25 mouse cellular contexts compared by ENCODE assay signal in the genomic region with DNA sequence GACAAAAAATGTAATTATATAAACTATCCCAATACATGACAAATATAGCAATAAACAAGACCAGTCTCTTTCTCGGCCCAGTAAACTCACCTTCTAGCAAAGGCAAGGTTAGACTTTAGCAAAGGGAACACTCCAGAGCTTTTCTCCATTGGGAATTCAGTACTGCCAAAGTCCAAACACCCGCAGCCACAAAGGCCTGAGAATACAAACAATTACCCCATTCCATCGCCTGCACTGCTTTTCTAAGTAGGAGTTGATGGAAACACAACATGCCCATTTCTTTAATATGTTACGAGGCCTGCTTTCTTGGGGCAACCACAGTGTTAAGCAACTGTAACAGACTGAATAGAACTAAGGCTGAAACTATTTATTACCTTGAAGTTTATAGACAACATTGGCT. TPM values are rescaled to one million over a fixed set of nuclear protein-coding genes. Genes with fewer than 3 reads are reported as not detected.
DNase-seq lines count a peak whose midpoint lies in the region; ATAC-seq lines count a peak whose summit lies in the region.
"Had no signal": no experiment of that assay in that cellular context is flagged by ENCODE, and none has a peak within 500 bp of the region (broad histone marks: within the 10 kb centered on the region; RNA-seq: fewer than 3 reads in every experiment).

No protein-coding gene starts in this region.

- DNase-seq in kidney, adult 18-20 months: peak; percentile 36
- no peak for DNase-seq in kidney, postnatal 10 days
- peak; percentile 42 for DNase-seq in kidney, adult 9 months
- peak; percentile 20 to 46 for DNase-seq in kidney, postnatal 36 days
- DNase-seq in right cerebral cortex, postnatal 10 days (ENCODE audit: low spot score in 2 of 2): no peak
- DNase-seq: adrenal gland, adult 2 months; adrenal gland, postnatal 36 days; cerebellum, adult 18-20 months; cerebellum, adult 9-10 months; cerebellum, postnatal 14 days; forebrain, postnatal 0 days; gastrocnemius, adult 2 months; gastrocnemius, postnatal 14 days; heart, adult 11 months had no signal

- ATAC-seq in kidney, embryonic 15.5 days (replicated peaks; ENCODE audit: low FRiP score): no peak
- ATAC-seq: CD4-positive, CD25-positive, alpha-beta regulatory T cell, adult 4 months; forebrain, embryonic 14.5 days; forebrain, postnatal 0 days had no signal

- H3K9me3 ChIP-seq in kidney, embryonic 15.5 days (replicated peaks): no peaks in the 10 kb centered on the region
- H3K9me3 ChIP-seq: embryonic facial prominence, embryonic 12.5 days; embryonic facial prominence, embryonic 15.5 days; hindbrain, embryonic 12.5 days; hindbrain, embryonic 15.5 days had no signal

- H3K4me2 ChIP-seq in kidney, embryonic 15.5 days: no peak overlapping the region
- H3K4me2 ChIP-seq: embryonic facial prominence, embryonic 12.5 days; embryonic facial prominence, embryonic 15.5 days; heart, embryonic 11.5 days; hindbrain, embryonic 12.5 days; hindbrain, embryonic 15.5 days had no signal

- H3K36me3 ChIP-seq in kidney, embryonic 15.5 days: no peaks in the 10 kb centered on the region
- H3K36me3 ChIP-seq: embryonic facial prominence, embryonic 12.5 days; embryonic facial prominence, embryonic 15.5 days; hindbrain, embryonic 12.5 days; hindbrain, embryonic 15.5 days had no signal

- H3K4me1 ChIP-seq in kidney, embryonic 15.5 days: no peaks in the 10 kb centered on the region
- H3K4me1 ChIP-seq: embryonic facial prominence, embryonic 12.5 days; embryonic facial prominence, embryonic 15.5 days; hindbrain, embryonic 12.5 days; hindbrain, embryonic 15.5 days had no signal

- no peak overlapping the region for H3K4me3 ChIP-seq in kidney, embryonic 15.5 days (replicated peaks)
- H3K4me3 ChIP-seq: embryonic facial prominence, embryonic 12.5 days; embryonic facial prominence, embryonic 15.5 days; gastrocnemius, adult 2 months; hindbrain, embryonic 12.5 days; hindbrain, embryonic 15.5 days had no signal

- no peak overlapping the region for H3K9ac ChIP-seq in kidney, embryonic 15.5 days
- H3K9ac ChIP-seq: embryonic facial prominence, embryonic 12.5 days; embryonic facial prominence, embryonic 15.5 days; forebrain, postnatal 0 days; hindbrain, embryonic 12.5 days; hindbrain, embryonic 15.5 days had no signal

- 85% methylated on average over 4 of the region's 4 CpGs for WGBS in kidney, embryonic 15.5 days

- no peak overlapping the region for H3K27ac ChIP-seq in kidney, embryonic 15.5 days
- H3K27ac ChIP-seq: embryonic facial prominence, embryonic 12.5 days; embryonic facial prominence, embryonic 15.5 days; gastrocnemius, adult 2 months; hindbrain, embryonic 12.5 days; hindbrain, embryonic 15.5 days had no signal

- no peaks in the 10 kb centered on the region for H3K27me3 ChIP-seq in kidney, embryonic 15.5 days
- H3K27me3 ChIP-seq: embryonic facial prominence, embryonic 12.5 days; embryonic facial prominence, embryonic 15.5 days; hindbrain, embryonic 12.5 days; hindbrain, embryonic 15.5 days had no signal

RNA-seq across cellular contexts. Expression of gene Slco4c1, which starts 18.4 kb away (rescaled TPM):
- 7.7 and 8.0 TPM in 2 replicates for polyA plus RNA-seq in kidney, embryonic 15.5 days (2015; fragmentation: Nextera tagmentation; extraction: Ambion mirVana)
- polyA plus RNA-seq: adrenal gland, adult 2 months; C2C12; CD4-positive, CD25-positive, alpha-beta regulatory T cell, adult 4 months; forebrain, embryonic 11.5 days; heart, embryonic 11.5 days; heart, embryonic 14.5 days had no signal

Comparison
In these comparisons a context has a peak if more than half of its experiments do, and no peak if none do; other contexts are left out.
1. DNase-seq: peak in kidney, adult 18-20 months (single experiment), kidney, adult 9 months (single experiment) and kidney, postnatal 36 days (2 of 2); none in kidney, postnatal 10 days (single experiment) and right cerebral cortex, postnatal 10 days (0 of 2).